Mouse (Mus musculus): ENCODE measurements around the gene Ank3.

Gene Ank3

GRCm38 (mm10) chr10:69536372-69537075 lies 138.0 kb downstream of the Ank3 start:
- no peak for DNase-seq (ENCODE audit: low spot score)

GRCm38 (mm10) chr10:69538236-69538635 lies 139.7 kb downstream of the Ank3 start:
- DNase-seq (ENCODE audit: low spot score) = no peak

- no peak for DNase-seq (ENCODE audit: low spot score)
Observed at GRCm38 (mm10) chr10:69542439-69542838, 143.9 kb downstream of the Ank3 start.

- no peak for DNase-seq (ENCODE audit: low spot score)
Observed at GRCm38 (mm10) chr10:69543876-69544620, 145.5 kb downstream of the Ank3 start.

GRCm38 (mm10) chr10:69544653-69545052 lies 146.1 kb downstream of the Ank3 start:
- DNase-seq (ENCODE audit: low spot score) = no peak

- no peak for DNase-seq (ENCODE audit: low spot score)
Observed at GRCm38 (mm10) chr10:69545936-69546335, 147.4 kb downstream of the Ank3 start.

- no peak for DNase-seq (ENCODE audit: low spot score)
Observed at GRCm38 (mm10) chr10:69546643-69547042, 148.1 kb downstream of the Ank3 start.

GRCm38 (mm10) chr10:69548771-69549170 lies 150.2 kb downstream of the Ank3 start:
- DNase-seq (ENCODE audit: low spot score) = no peak

- no peak for DNase-seq (ENCODE audit: low spot score)
Observed at GRCm38 (mm10) chr10:69549221-69549620, 150.6 kb downstream of the Ank3 start.

GRCm38 (mm10) chr10:69550824-69551223 lies 152.3 kb downstream of the Ank3 start:
- no peak for DNase-seq (ENCODE audit: low spot score)

GRCm38 (mm10) chr10:69553091-69553490 lies 154.5 kb downstream of the Ank3 start:
- no peak for DNase-seq (ENCODE audit: low spot score)

- no peak for DNase-seq (ENCODE audit: low spot score)
Observed at GRCm38 (mm10) chr10:69555592-69555991, 157.0 kb downstream of the Ank3 start.

- DNase-seq (ENCODE audit: low spot score) = no peak
Observed at GRCm38 (mm10) chr10:69556278-69556677, 157.7 kb downstream of the Ank3 start.

GRCm38 (mm10) chr10:69560237-69560636 lies 161.7 kb downstream of the Ank3 start:
- no peak for DNase-seq (ENCODE audit: low spot score)

- DNase-seq (ENCODE audit: low spot score) = no peak
Observed at GRCm38 (mm10) chr10:69562931-69563330, 164.4 kb downstream of the Ank3 start.

- no peak for DNase-seq (ENCODE audit: low spot score)
Observed at GRCm38 (mm10) chr10:69565052-69565451, 166.5 kb downstream of the Ank3 start.

- DNase-seq (ENCODE audit: low spot score) = no peak
Observed at GRCm38 (mm10) chr10:69568976-69569375, 170.4 kb downstream of the Ank3 start.

GRCm38 (mm10) chr10:69569740-69570139 lies 171.2 kb downstream of the Ank3 start:
- DNase-seq (ENCODE audit: low spot score) = no peak

GRCm38 (mm10) chr10:69570466-69571288 lies 172.1 kb downstream of the Ank3 start:
- DNase-seq (ENCODE audit: low spot score) = no peak

- no peak for DNase-seq (ENCODE audit: low spot score)
Observed at GRCm38 (mm10) chr10:69571422-69571821, 172.8 kb downstream of the Ank3 start.

- DNase-seq (ENCODE audit: low spot score) = no peak
Observed at GRCm38 (mm10) chr10:69571972-69572371, 173.4 kb downstream of the Ank3 start.

GRCm38 (mm10) chr10:69573054-69573453 lies 174.5 kb downstream of the Ank3 start:
- no peak for DNase-seq (ENCODE audit: low spot score)

GRCm38 (mm10) chr10:69573746-69574145 lies 175.2 kb downstream of the Ank3 start:
- DNase-seq (ENCODE audit: low spot score) = no peak

All from spleen, adult 12 weeks (tissue).